Mouse (Mus musculus): ENCODE measurements around the gene Hrh1.

Hrh1 gene

GRCm38 (mm10) chr6:114397691-114398217, at the start of gene Hrh1:
TSS of gene Hrh1 (plus strand) at chr6:114397936.
- POLR2A ChIA-PET, result interaction anchor here in 3 of 4 experiments (0.6 to 1.0 kb wide), 7 partner anchors 9 to 950 kb away, joined by 3 to 5 read pairs (median 3); no protein-coding TSS in a partner anchor
- CTCF ChIA-PET, result interaction anchor here (0.7 to 3.6 kb wide), 10 partner anchors 8 to 470 kb away, joined by 3 to 18 read pairs (median 3); no protein-coding TSS in a partner anchor

- POLR2A ChIA-PET, result no interaction called here
- CTCF ChIA-PET, result no interaction called here
These were observed 43.1 kb upstream of the Hrh1 start for GRCm38 (mm10) chr6:114354635-114355034.

GRCm38 (mm10) chr6:114358171-114358570, 39.6 kb upstream of the Hrh1 start:
- CTCF ChIA-PET, result no interaction called here

GRCm38 (mm10) chr6:114362355-114362754, 35.4 kb upstream of the Hrh1 start:
- CTCF ChIA-PET, result no interaction called here

More at GRCm38 (mm10) chr6:114358171-114358570, 39.6 kb upstream of the Hrh1 start:
- POLR2A ChIA-PET, result no interaction called here

GRCm38 (mm10) chr6:114363740-114364139, 34.0 kb upstream of the Hrh1 start:
- ChIA-PET POLR2A (no interaction called here), CTCF (no interaction called here)

More at GRCm38 (mm10) chr6:114362355-114362754, 35.4 kb upstream of the Hrh1 start:
- POLR2A ChIA-PET, result interaction anchor here in 1 of 4 experiments (0.9 kb wide), 1 partner anchor 12 kb away, joined by 3 read pairs; no protein-coding TSS in a partner anchor

GRCm38 (mm10) chr6:114364734-114365133, 33.0 kb upstream of the Hrh1 start:
- ChIA-PET CTCF (no interaction called here), POLR2A (no interaction called here)

- POLR2A ChIA-PET, result interaction anchor here in 1 of 4 experiments (0.6 kb wide), 1 partner anchor 387 kb away, joined by 3 read pairs; no protein-coding TSS in a partner anchor
- CTCF ChIA-PET, result no interaction called here
These were observed 31.5 kb upstream of the Hrh1 start for GRCm38 (mm10) chr6:114366191-114366590.

GRCm38 (mm10) chr6:114367681-114368080, 30.1 kb upstream of the Hrh1 start:
- ChIA-PET POLR2A (interaction anchor here in 2 of 4 experiments (0.7 kb wide), 2 partner anchors 14 to 290 kb away, joined by 3 to 5 read pairs; no protein-coding TSS in a partner anchor), CTCF (interaction anchor here in 1 of 4 experiments (0.6 kb wide), 1 partner anchor 85 kb away, joined by 4 read pairs; no protein-coding TSS in a partner anchor)

- POLR2A ChIA-PET, result interaction anchor here in 2 of 4 experiments (0.7 kb wide), 2 partner anchors 15 to 289 kb away, joined by 3 to 5 read pairs; no protein-coding TSS in a partner anchor
- CTCF ChIA-PET, result no interaction called here
These were observed 29.5 kb upstream of the Hrh1 start for GRCm38 (mm10) chr6:114368196-114368595.

- CTCF ChIA-PET, result no interaction called here
- POLR2A ChIA-PET, result interaction anchor here in 1 of 4 experiments (0.6 kb wide), 1 partner anchor 118 kb away, joined by 4 read pairs; no protein-coding TSS in a partner anchor
These were observed 25.0 kb upstream of the Hrh1 start for GRCm38 (mm10) chr6:114372741-114373140.

GRCm38 (mm10) chr6:114380872-114381271, 16.9 kb upstream of the Hrh1 start:
- ChIA-PET CTCF (interaction anchor here in 3 of 4 experiments (0.5 to 1.7 kb wide), 3 partner anchors 21 to 391 kb away, joined by 3 to 4 read pairs (median 3); no protein-coding TSS in a partner anchor), POLR2A (interaction anchor here in 1 of 4 experiments (0.6 kb wide), 1 partner anchor 18 kb away, joined by 3 read pairs; no protein-coding TSS in a partner anchor)

- CTCF ChIA-PET, result interaction anchor here in 1 of 4 experiments (0.8 to 1.1 kb wide), 2 partner anchors 20 to 43 kb away, joined by 3 read pairs; no protein-coding TSS in a partner anchor
- POLR2A ChIA-PET, result interaction anchor here in 3 of 4 experiments (0.5 to 0.9 kb wide), 3 partner anchors 10 to 189 kb away, joined by 3 read pairs; no protein-coding TSS in a partner anchor
These were observed 10.4 kb upstream of the Hrh1 start for GRCm38 (mm10) chr6:114387320-114387719.

GRCm38 (mm10) chr6:114387855-114388254, 9.9 kb upstream of the Hrh1 start:
- ChIA-PET POLR2A (no interaction called here), CTCF (interaction anchor here in 1 of 4 experiments (0.8 to 1.1 kb wide), 2 partner anchors 19 to 44 kb away, joined by 3 read pairs; no protein-coding TSS in a partner anchor)

- POLR2A ChIA-PET, result interaction anchor here in 1 of 4 experiments (0.6 kb wide), 1 partner anchor 182 kb away, joined by 3 read pairs; no protein-coding TSS in a partner anchor
These were observed 7.6 kb upstream of the Hrh1 start for GRCm38 (mm10) chr6:114390129-114390528.

GRCm38 (mm10) chr6:114394982-114395381, 2.8 kb upstream of the Hrh1 start:
- ChIA-PET POLR2A (interaction anchor here in 1 of 4 experiments (0.6 to 0.8 kb wide), 2 partner anchors 301 to 371 kb away, joined by 3 read pairs; no protein-coding TSS in a partner anchor), CTCF (no interaction called here)

More at GRCm38 (mm10) chr6:114390129-114390528, 7.6 kb upstream of the Hrh1 start:
- CTCF ChIA-PET, result interaction anchor here in 2 of 4 experiments (0.7 to 1.3 kb wide), 3 partner anchors 12 to 568 kb away, joined by 3 read pairs; no protein-coding TSS in a partner anchor

GRCm38 (mm10) chr6:114396605-114397004, 1.1 kb upstream of the Hrh1 start:
- ChIA-PET CTCF (interaction anchor here in 2 of 4 experiments (0.6 to 3.6 kb wide), 3 partner anchors 10 to 291 kb away, joined by 3 to 18 read pairs (median 3); no protein-coding TSS in a partner anchor), POLR2A (interaction anchor here (0.6 to 1.0 kb wide), 7 partner anchors 9 to 1122 kb away, joined by 3 to 5 read pairs (median 3); no protein-coding TSS in a partner anchor)

GRCm38 (mm10) chr6:114397280-114397679, 456 bp upstream of the Hrh1 start:
- ChIA-PET CTCF (interaction anchor here (0.6 to 3.6 kb wide), 9 partner anchors 9 to 469 kb away, joined by 3 to 18 read pairs (median 3); no protein-coding TSS in a partner anchor), POLR2A (interaction anchor here (0.6 to 1.0 kb wide), 11 partner anchors 9 to 1123 kb away, joined by 3 to 5 read pairs (median 3); no protein-coding TSS in a partner anchor)

GRCm38 (mm10) chr6:114398626-114399025, 890 bp downstream of the Hrh1 start:
- CTCF ChIA-PET, result interaction anchor here (0.5 to 3.6 kb wide), 17 partner anchors 8 to 1652 kb away, joined by 3 to 18 read pairs (median 3); partner anchors contain the start of gene Fancd2os (in 1 of the 4)
- POLR2A ChIA-PET, result interaction anchor here in 3 of 4 experiments (0.6 to 1.4 kb wide), 4 partner anchors 14 to 565 kb away, joined by 3 to 6 read pairs (median 4); no protein-coding TSS in a partner anchor

- ChIA-PET CTCF (interaction anchor here in 1 of 4 experiments (0.6 kb wide), 1 partner anchor 936 kb away, joined by 4 read pairs; no protein-coding TSS in a partner anchor), POLR2A (no interaction called here)
These were observed 2.7 kb downstream of the Hrh1 start for GRCm38 (mm10) chr6:114400387-114400786.
